Mouse (Mus musculus): ENCODE measurements at regions not wholly inside any gene's neighbourhood (a gene's known extent, or its start where the extent isn't known, plus 50 kb on each side); places are given as distances from the start of the nearest gene placed in this dataset.
A peak's percentile ranks its signal among the peaks of the same experiment; 100 is the strongest.
"Not testable (repeated sequence)": the region's sequence is repeated elsewhere in the genome, so short reads cannot be mapped to it uniquely, and the experiment has no call there.

DNA sequence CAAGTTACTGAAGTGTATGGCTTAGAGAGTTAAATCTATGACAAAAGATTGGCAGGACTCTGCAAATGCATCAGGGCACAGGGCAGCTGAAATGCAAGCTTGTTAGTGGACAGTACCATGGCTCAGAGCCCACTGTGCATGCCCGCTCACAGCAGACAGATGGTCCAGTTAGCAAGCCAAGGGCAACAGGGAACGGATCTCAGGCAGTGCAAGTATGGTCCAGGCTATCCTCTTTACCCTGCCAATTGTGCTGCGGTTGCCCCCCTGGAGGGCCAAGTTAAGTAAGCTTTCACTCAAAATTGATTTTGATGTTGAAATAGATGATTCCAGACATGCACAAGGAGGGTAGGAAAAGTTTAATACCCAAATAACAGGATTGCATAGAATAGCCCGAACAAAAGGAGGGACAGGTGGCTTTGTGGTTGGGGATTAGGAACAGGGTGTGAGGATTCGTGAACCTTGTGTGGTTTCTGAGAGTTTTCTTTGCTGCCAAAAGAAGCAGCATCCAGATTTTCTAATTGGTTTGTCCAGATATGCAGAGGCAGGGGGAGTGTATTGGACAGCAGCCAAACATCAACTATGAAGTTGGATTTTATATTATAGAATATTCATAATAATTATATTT is 1934.2 kb downstream of the 9330182O14Rik start:
- no peak for ATAC-seq (ENCODE audit: extremely low read depth, insufficient number of reproducible peaks, low FRiP score, poor library complexity, severe bottlenecking)

DNA sequence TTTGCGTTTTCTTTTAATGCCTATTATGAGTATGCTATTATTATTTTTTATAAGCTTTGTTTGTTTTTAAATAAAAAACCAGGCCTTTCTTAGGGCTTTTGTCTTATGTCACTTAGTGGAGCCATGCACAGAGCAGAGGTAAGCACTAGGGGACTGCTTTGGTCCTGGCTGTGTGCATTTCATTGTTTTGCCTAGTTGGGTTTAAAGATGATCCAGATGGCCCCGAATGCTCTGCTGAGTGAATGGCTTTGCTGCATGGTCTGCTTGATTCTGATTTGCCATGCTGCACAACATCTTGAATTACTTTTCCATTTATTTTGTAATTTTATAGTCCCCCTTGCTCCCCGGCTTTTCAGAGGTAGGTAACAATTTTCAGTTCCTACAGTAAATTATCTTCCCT is 1934.9 kb downstream of the 9330182O14Rik start:
- no peak for ATAC-seq (ENCODE audit: extremely low read depth, insufficient number of reproducible peaks, low FRiP score, poor library complexity, severe bottlenecking)

DNA sequence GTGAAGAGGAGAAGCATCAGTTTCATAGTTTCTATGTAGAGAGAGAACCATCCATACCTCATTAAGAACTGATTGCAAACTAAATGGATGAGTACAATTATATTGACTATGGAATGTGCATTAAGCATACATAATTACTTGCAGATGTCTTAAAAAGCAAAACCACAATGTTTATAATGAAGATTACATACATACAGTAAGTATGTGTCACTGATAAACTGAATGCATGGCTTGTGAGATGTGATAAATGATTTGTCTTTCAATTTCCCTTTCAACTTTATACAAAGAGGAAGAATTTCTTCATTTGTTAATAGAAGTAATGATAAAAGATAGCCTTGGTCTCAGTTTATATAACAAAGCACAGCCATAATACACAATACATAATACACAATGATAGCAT is 1939.3 kb downstream of the 9330182O14Rik start:
- ATAC-seq (ENCODE audit: extremely low read depth, insufficient number of reproducible peaks, low FRiP score, poor library complexity, severe bottlenecking) = no peak

- ATAC-seq (ENCODE audit: extremely low read depth, insufficient number of reproducible peaks, low FRiP score, poor library complexity, severe bottlenecking) = no peak
Measured at GRCm38 (mm10) chr15:42082436-42082835, 1948.3 kb downstream of the 9330182O14Rik start.

DNA sequence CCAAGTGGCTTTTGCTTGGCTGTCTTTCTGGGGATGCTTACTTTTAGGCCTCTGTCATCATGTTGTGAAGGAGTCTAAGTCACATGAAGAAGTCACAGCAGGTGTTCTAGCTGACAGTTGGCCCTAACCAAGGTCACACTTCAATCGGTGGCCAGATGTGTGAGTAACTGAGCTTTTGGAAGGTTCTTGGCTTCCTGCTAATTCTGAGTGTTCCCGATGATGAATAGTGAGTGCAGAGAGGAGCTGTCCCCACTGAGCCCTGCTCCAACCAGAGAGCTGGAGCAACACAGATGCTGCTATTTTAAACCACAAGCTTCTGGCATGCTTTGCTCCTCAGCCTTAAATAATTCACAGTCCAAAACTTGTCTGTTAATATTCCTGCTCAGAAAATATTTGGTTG is 1966.6 kb downstream of the 9330182O14Rik start:
- ATAC-seq (ENCODE audit: extremely low read depth, insufficient number of reproducible peaks, low FRiP score, poor library complexity, severe bottlenecking) = no peak

DNA sequence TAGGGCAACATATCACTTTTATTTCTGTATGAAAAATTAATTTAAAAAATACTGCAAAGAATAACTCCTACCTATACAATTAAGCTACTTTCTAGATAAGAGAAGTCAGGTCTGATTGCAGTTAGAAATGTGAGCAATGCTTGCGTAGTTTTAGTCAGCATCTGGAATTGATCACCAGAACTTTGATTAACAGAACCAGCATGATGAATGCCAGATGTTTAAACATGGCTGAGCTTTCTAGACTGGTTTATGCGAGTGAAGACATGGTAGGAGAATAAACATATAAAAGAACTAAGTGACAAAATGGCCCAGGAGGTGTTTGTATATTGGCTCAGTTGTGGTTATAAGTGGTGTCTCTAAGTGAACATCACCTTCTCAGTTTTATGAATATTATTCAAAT is 1970.7 kb downstream of the 9330182O14Rik start:
- no peak for ATAC-seq (ENCODE audit: extremely low read depth, insufficient number of reproducible peaks, low FRiP score, poor library complexity, severe bottlenecking)

DNA sequence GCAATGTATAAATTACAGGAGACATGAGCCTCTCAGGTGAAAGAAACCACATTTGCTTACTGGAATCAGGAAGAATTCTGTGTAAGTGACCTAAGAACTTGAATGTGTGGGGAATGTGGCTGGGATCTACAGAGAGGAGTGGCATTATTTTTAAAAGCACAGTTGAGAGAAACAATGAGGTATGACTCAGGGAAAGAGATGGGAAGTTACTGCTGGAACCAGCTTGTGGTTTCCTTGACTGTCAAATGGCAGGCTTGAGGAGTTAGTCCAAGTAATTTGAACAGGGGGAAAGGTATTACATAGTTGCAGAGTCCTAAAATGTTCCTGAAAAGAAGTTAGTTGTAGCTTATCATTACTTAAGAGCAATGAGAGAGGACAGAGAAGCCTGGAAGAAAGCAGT is 1972.9 kb downstream of the 9330182O14Rik start:
- no peak for ATAC-seq (ENCODE audit: extremely low read depth, insufficient number of reproducible peaks, low FRiP score, poor library complexity, severe bottlenecking)

DNA sequence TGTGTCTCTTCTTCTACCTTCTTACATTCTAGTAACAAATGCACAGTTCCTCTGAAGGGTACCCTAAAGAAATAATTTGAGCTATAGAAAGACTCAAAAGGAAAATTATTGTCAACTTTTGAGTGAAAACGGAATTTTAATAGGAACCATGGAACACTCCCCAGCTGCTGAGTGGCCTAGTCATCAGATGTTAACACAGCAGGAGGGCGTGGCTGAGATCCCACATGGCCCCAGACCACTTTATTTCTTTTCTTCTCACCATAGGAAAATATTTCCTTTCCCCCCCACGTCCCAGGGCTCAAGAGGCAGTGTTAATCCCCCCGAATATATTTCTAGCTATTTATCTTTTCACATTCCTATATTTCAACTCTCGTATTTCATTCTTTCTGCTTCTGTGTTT is 1977.6 kb downstream of the 9330182O14Rik start:
- ATAC-seq (ENCODE audit: extremely low read depth, insufficient number of reproducible peaks, low FRiP score, poor library complexity, severe bottlenecking) = no peak

GRCm38 (mm10) chr15:42127471-42127870 is 1993.3 kb downstream of the 9330182O14Rik start:
- ATAC-seq (ENCODE audit: extremely low read depth, insufficient number of reproducible peaks, low FRiP score, poor library complexity, severe bottlenecking) = no peak

DNA sequence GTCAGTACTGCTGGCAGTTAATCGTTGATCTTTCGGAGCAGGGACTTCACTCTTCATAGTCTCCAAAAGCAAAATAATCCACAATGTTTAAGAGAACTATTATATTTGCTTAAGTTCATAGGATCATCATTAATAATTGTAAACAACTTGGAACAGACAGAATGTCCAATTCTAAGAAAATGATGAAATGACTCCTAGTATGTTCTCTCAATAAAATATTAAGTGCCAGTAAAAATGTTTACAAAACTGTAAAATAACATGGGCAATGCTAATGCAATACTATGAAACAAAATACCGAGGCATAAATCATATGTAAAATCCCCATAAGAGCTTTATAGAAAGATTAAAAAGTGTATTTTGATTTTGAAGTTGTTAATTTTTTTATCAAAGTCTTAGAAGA is 1994.8 kb downstream of the 9330182O14Rik start:
- ATAC-seq (ENCODE audit: extremely low read depth, insufficient number of reproducible peaks, low FRiP score, poor library complexity, severe bottlenecking) = no peak

- no peak for ATAC-seq (ENCODE audit: extremely low read depth, insufficient number of reproducible peaks, low FRiP score, poor library complexity, severe bottlenecking)
Measured at GRCm38 (mm10) chr15:42166546-42166945, 2032.4 kb downstream of the 9330182O14Rik start.

GRCm38 (mm10) chr15:42177766-42178165 is 2043.6 kb downstream of the 9330182O14Rik start:
- ATAC-seq (ENCODE audit: extremely low read depth, insufficient number of reproducible peaks, low FRiP score, poor library complexity, severe bottlenecking) = not testable (repeated sequence)

GRCm38 (mm10) chr15:42207187-42207846 is 2073.2 kb downstream of the 9330182O14Rik start:
- ATAC-seq (ENCODE audit: extremely low read depth, insufficient number of reproducible peaks, low FRiP score, poor library complexity, severe bottlenecking) = no peak

- peak; percentile 33; the same call in 1 of the 2 replicates for ATAC-seq (ENCODE audit: extremely low read depth, insufficient number of reproducible peaks, low FRiP score, poor library complexity, severe bottlenecking)
Measured at GRCm38 (mm10) chr15:42219496-42219895, 2085.3 kb downstream of the 9330182O14Rik start.

GRCm38 (mm10) chr15:42220005-42220404 is 2085.8 kb downstream of the 9330182O14Rik start:
- no peak for ATAC-seq (ENCODE audit: extremely low read depth, insufficient number of reproducible peaks, low FRiP score, poor library complexity, severe bottlenecking)

DNA sequence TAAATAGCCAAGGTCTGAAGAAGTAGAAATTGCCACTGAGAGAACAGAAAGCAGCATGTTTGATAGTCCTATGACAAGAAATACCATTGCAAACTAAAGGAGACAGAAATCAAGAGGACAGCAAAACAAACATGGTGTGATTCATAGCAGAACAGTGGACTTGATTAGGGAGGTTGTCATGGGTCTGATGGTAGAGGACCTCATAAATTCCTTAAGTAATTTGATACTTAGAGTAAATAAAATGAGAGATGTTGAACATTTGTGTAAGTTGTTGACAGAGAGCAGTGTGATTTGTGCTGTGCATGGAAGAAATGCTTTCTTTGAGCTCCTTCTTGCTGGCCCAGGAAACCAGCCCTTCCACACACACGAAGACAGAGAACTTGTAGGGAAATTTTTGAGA is 2090.8 kb downstream of the 9330182O14Rik start:
- ATAC-seq (ENCODE audit: extremely low read depth, insufficient number of reproducible peaks, low FRiP score, poor library complexity, severe bottlenecking) = no peak

GRCm38 (mm10) chr15:42231692-42232091 is 2097.5 kb downstream of the 9330182O14Rik start:
- no peak for ATAC-seq (ENCODE audit: extremely low read depth, insufficient number of reproducible peaks, low FRiP score, poor library complexity, severe bottlenecking)

GRCm38 (mm10) chr15:42246812-42247211 is 2112.6 kb downstream of the 9330182O14Rik start:
- ATAC-seq (ENCODE audit: extremely low read depth, insufficient number of reproducible peaks, low FRiP score, poor library complexity, severe bottlenecking) = no peak

DNA sequence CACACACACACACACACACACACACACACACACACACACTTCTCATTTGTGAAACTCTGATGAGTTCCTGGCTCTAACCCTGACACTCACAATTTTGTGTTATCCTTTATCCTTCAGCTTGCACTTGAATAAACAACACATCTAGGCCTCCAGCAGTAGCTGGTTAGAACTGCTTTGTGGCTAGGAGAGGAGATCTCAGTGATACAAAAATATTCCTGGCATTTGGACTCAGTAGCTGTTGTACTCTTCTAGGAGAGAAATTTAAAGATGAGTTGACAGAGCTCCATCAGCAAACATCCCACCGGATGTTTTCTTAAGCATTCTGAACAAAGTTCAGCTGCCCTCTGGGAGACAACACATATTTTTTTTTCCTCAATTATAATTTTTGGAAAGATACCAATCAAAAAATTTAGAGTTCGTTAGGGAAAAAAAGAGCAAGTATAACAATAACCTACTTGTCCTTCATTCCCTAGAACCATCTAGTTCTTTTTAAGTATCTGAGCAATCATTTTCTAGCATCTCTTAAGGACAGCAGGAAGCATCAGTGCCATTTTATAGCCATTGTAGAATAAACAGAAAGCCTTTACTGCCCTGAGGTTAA is 2118.7 kb downstream of the 9330182O14Rik start:
- ATAC-seq (ENCODE audit: extremely low read depth, insufficient number of reproducible peaks, low FRiP score, poor library complexity, severe bottlenecking) = no peak

GRCm38 (mm10) chr15:42256343-42256742 is 2122.2 kb downstream of the 9330182O14Rik start:
- no peak for ATAC-seq (ENCODE audit: extremely low read depth, insufficient number of reproducible peaks, low FRiP score, poor library complexity, severe bottlenecking)

Data from neutrophil, adult 5-6 weeks (primary cell).